Mouse (Mus musculus) bone marrow macrophage, adult 2 months (primary cell): ENCODE results near the gene Nat9. TPM values are rescaled to one million over a fixed set of nuclear protein-coding genes. Genes with fewer than 3 reads are reported as not detected.

Source experiments
- H3K27ac ChIP-seq: 2 replicates; pipeline ENCODE4 v1.5.1; 2012; ENCODE audit warnings: low read depth, low read length; ENCODE audit not compliant: insufficient read depth
- H3K4me1 ChIP-seq: 2 replicates; pipeline ENCODE4 v1.6.1; 2012; ENCODE audit warnings: low read length; ENCODE audit not compliant: control insufficient read depth, insufficient read depth
- H3K4me3 ChIP-seq: 2 replicates; pipeline ENCODE4 v1.5.1; 2012; ENCODE audit warnings: mild to moderate bottlenecking, low read length, moderate library complexity; ENCODE audit not compliant: insufficient read depth
- CTCF ChIP-seq: IDR thresholded peaks from 2 replicates; pipeline ENCODE4 v1.5.1; 2012; ENCODE audit warnings: low read depth, mild to moderate bottlenecking, low read length, moderate library complexity
- POLR2A ChIP-seq: IDR thresholded peaks from 2 replicates; pipeline ENCODE4 v1.6.1; 2012; ENCODE audit warnings: mild to moderate bottlenecking, low read depth, low read length, borderline replicate concordance
- polyA plus RNA-seq: library from polyadenylated mRNA; stranded (reverse); fragments of >200 nt; gene quantifications from 2 replicates; pipeline ENCODE4 v1.2.4, GENCODE M21; 2012; ENCODE audit not compliant: missing spikeins, insufficient read depth, insufficient read length

The Nat9 gene
- polyA plus RNA-seq, 1 experiment: 23.5 TPM

DNA sequence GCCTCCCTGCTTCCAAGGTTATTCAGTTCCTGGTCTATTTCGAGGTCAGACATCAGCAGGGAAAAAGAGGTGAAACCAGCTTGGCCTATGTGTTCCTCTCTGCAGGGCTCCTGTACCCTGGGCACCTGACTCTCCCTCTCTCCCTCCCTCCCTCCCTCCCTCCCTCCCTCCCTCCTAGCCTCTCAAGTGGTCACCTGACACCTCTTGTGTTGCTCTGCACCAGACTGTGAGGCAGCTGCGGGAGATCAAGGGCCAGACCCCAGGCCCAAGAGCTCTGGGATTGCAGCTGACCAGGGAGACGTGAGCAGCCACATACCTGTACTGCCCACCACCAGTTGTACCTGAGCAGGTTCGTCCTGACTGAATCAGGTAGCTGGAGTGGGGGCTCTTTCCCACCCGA, 27.5 kb upstream of the Nat9 start:
- Histone ChIP-seq H3K27ac (no peak overlapping the region), H3K4me3 (no peak overlapping the region), H3K4me1 (peaks cover 3% of the 10 kb centered on the region)
- no peak for TF ChIP-seq POLR2A
- TF ChIP-seq CTCF: no peak

DNA sequence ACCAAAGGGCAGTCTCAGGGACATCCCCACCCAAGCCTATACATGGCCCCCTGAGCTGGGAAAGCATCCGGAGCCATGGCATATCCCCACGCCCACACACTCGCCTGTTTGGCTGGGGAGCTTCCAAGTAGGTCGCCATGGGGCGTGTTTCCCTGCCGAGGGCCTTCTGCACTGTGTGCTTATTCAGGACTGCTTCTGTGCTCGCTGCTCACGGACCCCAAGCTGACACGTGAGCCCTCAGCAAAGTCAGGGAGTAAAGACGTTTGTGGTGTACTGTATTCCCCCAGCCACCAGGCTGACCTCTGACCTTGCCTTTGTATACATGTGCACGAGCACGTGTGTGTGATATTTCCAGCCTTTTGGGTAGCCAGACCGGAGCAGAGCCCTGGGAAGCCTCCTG, 24.5 kb upstream of the Nat9 start:
- H3K4me3 ChIP-seq: no peak overlapping the region
- peaks cover 13% of the 10 kb centered on the region for H3K4me1 ChIP-seq
- H3K27ac ChIP-seq: no peak overlapping the region
- TF ChIP-seq CTCF (no peak), POLR2A (no peak)

DNA sequence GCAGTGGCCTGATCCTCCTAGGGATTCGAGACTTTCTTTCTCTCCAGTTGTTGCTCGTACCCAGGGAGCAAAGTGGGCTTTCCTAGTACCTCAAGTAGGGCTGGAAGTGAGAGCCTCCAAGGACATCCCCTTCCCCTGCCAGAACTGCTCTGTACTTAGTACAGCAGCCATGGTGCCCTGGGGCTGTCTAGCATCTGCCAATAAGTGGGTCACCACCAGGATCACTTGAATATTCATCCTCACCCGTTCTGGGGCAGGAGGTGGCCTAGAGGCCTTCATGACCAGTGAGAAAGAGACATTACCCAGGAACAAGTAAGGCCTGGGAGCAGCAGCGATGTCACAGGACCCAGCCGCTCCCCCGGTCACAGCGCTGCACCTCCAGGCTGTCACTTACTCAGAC, 22.3 kb upstream of the Nat9 start:
- TF ChIP-seq POLR2A (no peak), CTCF (no peak)
- H3K4me3 ChIP-seq: no peak overlapping the region

DNA sequence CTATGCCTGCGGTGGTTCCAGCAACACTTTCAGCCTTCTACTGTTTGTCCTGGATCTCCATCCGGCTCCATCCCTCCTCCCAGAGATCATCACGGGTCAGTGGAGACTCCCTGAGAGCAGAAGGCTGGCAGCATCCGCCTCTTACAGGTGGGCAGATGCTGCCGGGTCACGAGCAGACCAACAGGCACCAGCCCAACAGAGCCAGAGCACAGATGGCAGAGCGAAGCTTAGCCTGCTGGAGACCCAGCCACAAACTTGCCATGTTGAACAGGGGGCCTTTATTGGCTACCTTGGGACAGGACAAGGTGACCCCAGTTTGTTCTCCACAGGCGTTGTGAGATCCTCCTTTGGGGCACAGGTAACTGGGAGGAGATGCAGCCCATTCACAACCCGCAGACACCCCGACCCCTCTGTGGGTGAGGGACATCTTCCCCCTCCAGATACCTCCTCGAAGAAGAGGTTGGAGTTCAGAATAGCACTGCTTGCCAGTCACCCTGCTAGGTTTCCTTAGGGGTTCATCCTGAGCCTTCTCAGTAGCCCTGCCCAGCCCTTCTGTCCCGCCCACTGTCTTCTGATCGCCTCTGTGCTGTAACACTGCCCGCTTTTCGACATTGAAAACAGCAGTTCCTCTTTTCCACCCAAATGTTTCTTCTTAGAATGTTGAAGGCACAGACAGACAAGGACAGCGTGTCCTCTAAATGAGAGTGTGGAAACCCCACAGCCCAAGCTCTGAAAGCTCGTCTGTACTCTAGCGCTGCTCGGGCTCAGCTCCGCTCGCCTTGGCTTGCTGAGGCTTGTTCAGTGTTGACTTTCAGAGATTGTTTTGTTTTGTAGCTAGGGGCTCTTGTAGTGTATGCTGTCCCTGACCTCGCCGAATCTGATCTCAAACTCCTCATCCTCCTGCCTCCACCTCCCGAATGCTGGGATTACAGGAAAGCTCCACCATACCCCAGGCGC, 21.4 kb upstream of the Nat9 start:
- TF ChIP-seq POLR2A: no peak
- no peak for TF ChIP-seq CTCF
- Histone ChIP-seq H3K4me1 (peaks cover 13% of the 10 kb centered on the region), H3K4me3 (no peak overlapping the region), H3K27ac (peak overlapping the region; percentile 63)

More for the DNA sequence above, 22.3 kb upstream of the Nat9 start:
- peak overlapping the region; percentile 63 for H3K27ac ChIP-seq
- H3K4me1 ChIP-seq: peaks cover 13% of the 10 kb centered on the region

DNA sequence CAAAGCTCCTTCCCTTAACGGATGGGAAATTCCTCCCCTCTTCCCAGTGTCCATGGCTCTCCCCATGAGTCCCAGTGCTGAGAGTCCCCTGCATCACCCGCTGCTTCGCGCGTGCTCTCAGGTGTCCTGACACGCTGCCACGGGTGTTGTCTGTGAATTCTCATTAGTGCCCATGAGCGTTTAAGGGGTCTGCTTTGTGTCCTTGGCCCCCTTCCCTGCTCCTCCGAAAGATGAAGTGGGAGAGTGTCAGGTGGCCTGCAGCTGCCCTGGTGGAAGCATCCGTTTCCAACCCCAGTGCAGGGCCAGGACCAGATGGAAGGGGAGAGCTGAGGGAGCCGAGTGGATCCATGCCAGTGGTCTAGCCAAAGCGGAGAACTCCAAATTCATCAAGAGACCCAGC, 20.5 kb upstream of the Nat9 start:
- H3K4me3 ChIP-seq: no peak overlapping the region
- H3K27ac ChIP-seq: no peak overlapping the region
- TF ChIP-seq CTCF (no peak), POLR2A (no peak)
- H3K4me1 ChIP-seq: peaks cover 13% of the 10 kb centered on the region

DNA sequence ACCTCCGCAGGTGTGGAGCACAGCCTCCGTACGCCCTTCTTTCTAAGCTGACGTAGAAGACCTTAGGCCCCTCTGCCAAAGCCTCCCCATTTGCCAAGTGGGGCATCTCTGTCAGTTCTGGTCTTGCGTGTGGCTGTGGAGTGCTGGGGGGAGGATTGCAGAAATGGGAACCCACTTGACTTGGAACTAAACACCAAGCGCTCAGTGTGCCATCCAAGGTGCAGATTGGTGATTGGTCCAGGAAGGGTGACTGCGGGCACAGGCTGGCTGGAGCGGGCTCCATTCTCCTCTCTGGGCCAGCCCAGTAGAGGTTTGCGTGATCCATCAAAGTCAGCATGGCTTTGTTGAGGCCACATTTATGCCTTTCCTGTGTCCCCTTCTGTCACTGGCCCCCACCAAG, 15.1 kb upstream of the Nat9 start:
- Histone ChIP-seq H3K4me1 (peaks cover 21% of the 10 kb centered on the region), H3K27ac (no peak overlapping the region), H3K4me3 (no peak overlapping the region)
- TF ChIP-seq POLR2A (no peak), CTCF (no peak)

DNA sequence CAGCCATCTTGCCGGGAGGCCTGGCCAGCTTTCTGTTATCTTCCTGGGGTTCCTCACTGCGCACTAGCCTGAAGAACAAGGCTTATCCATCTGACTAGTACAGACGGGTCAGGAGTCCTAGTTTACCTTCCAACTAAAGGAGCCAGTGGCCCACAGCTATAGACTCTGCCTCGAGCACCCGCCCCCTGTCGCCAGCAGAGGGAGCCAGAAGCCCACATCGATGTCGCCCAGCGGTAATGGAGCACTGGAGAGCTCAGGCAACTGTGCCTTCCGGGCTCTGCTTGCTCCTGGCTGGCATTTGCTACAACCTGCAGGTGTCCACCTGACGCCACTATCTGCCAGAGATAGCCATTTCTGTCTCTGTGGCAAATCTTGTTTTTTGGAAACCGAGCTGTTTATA, 14.7 kb upstream of the Nat9 start:
- Histone ChIP-seq H3K27ac (no peak overlapping the region), H3K4me3 (no peak overlapping the region), H3K4me1 (peaks cover 22% of the 10 kb centered on the region)
- peak; percentile 54; the same call in 1 of the 2 replicates for TF ChIP-seq CTCF
- no peak for TF ChIP-seq POLR2A

DNA sequence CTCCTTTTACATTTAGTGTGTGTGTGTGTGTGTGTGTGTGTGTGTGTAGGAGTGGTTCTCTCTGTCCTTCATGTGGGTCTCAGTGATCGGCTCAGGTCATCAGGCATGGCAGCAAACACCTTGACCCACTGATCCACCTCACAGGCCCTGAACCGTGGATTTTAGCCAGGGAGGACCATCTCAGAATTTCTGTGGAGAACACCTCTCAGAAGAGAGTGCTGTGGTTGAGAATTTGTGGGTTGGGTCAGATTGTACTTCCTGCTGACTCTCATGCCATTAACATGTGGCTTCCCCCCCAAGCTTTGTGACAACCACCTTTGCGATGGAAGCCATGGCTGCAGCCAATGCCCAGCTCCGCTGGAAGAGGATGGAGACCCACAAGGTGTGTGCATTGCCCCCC, 12.9 kb upstream of the Nat9 start:
- no peak overlapping the region for H3K4me3 ChIP-seq
- H3K4me1 ChIP-seq: peaks cover 22% of the 10 kb centered on the region
- TF ChIP-seq CTCF (no peak), POLR2A (no peak)
- H3K27ac ChIP-seq: no peak overlapping the region

DNA sequence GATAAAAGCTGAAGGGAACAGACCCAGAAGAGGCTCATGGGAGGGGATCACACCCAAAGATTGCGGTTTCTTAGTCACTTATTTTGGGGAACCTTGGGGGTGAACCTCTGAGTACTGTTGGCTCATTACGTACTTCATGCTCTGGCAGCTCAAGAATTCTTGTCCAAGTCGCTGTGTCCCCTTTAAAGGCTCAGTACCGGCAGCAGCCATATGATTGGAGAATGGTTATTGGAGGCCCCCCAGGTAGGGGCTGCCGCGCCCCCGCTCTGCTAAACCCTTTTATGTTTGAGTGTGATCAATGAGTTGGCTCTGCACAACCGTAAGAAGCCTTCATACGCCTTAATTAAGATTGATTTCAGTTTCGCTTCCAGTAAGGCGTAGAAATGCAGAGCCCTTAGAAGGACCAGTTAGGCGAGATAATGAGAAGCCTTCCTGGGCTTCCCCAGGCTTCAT, 11.3 kb upstream of the Nat9 start:
- H3K27ac ChIP-seq: peak overlapping the region; percentile 80
- TF ChIP-seq POLR2A (no peak), CTCF (no peak)
- peak overlapping the region; percentile 53 for H3K4me3 ChIP-seq
- H3K4me1 ChIP-seq: peaks cover 28% of the 10 kb centered on the region

DNA sequence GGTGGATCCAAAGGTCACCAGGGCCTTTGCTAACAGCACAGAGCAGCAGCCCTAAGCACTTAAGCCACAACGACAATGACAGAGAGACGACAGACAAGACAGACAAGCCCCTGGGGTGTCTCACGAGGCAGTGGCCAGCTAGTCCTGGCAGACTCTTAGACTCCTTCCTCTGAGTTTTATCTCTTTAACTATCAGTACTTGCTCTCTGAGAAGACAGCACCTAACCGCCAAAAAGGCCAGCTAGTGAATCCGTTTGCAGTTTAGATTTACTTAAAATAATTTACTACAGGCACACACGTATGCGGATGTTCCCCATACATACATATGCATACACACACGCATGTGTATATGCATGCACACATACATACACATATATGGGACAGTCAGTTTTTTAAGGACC, 9.9 kb upstream of the Nat9 start:
- TF ChIP-seq CTCF (no peak), POLR2A (no peak)
- no peak overlapping the region for H3K4me3 ChIP-seq
- H3K4me1 ChIP-seq: peaks cover 30% of the 10 kb centered on the region
- H3K27ac ChIP-seq: no peak overlapping the region
